Mouse (Mus musculus) liver, adult 2 months (tissue): ENCODE results near the gene Ckap5. TPM values are rescaled to one million over a fixed set of nuclear protein-coding genes. Genes with fewer than 3 reads are reported as not detected.

Experiments
- DNase-seq: peaks from one replicate; pipeline ENCODE4 v3.0.0-alpha.2; 2011; ENCODE audit warnings: low read depth, low spot score; ENCODE audit errors: extremely low read depth
- H3K27ac ChIP-seq: fragments of 200-500 bp; replicated peaks from 2 replicates; pipeline ENCODE4 v1.5.1; 2012; ENCODE audit warnings: low read depth, mild to moderate bottlenecking, control low read depth, inconsistent platforms, low read length; ENCODE audit not compliant: insufficient read depth
- H3K27me3 ChIP-seq: fragments of 200-500 bp; 2 replicates; pipeline ENCODE4 v1.6.1; 2012; ENCODE audit warnings: mild to moderate bottlenecking, moderate library complexity, low read length, inconsistent platforms; ENCODE audit not compliant: control insufficient read depth, insufficient read depth
- H3K36me3 ChIP-seq: fragments of 200-500 bp; 2 replicates; pipeline ENCODE4 v1.6.1; 2012; ENCODE audit warnings: low read length, inconsistent platforms; ENCODE audit not compliant: control insufficient read depth, insufficient read depth
- H3K4me1 ChIP-seq: fragments of 200-500 bp; 2 replicates; pipeline ENCODE4 v1.6.1; 2011; ENCODE audit warnings: low read length; ENCODE audit not compliant: control insufficient read depth, insufficient read depth
- H3K4me3 ChIP-seq: fragments of 200-500 bp; 2 replicates; pipeline ENCODE4 v1.5.1; 2011; ENCODE audit warnings: low read depth, mild to moderate bottlenecking, control low read depth, low read length, moderate library complexity; ENCODE audit not compliant: insufficient read depth
- H3K79me2 ChIP-seq: fragments of 200-500 bp; 2 replicates; pipeline ENCODE4 v1.6.1; 2012; ENCODE audit warnings: inconsistent platforms, mild to moderate bottlenecking, low read length, moderate library complexity; ENCODE audit not compliant: control insufficient read depth, insufficient read depth
- H3K9ac ChIP-seq: fragments of 200-500 bp; 2 replicates; pipeline ENCODE4 v1.6.1; 2012; ENCODE audit warnings: low read depth, mild to moderate bottlenecking, control low read depth, inconsistent platforms, low read length
- CTCF ChIP-seq: fragments of 200-500 bp; IDR thresholded peaks from 2 replicates; pipeline ENCODE4 v1.5.1; 2011; ENCODE audit warnings: low read depth, low read length, control low read depth
- POLR2A ChIP-seq: fragments of 200-500 bp; IDR thresholded peaks from 2 replicates; pipeline ENCODE4 v1.6.1; 2011; ENCODE audit warnings: low read length, control low read depth; ENCODE audit not compliant: insufficient read depth; ENCODE audit errors: extremely low read depth
- WGBS: fragments of 180-500 bp; shearing (Covaris S2); methylation state at CpG from one replicate; pipeline ENCODE4 v1.1.7; 2018; 5-methylcytosine and 5-hydroxymethylcytosine counted together
- polyA plus RNA-seq: library from polyadenylated mRNA; depleted of rRNA; stranded (reverse); fragments of >200 nt; gene quantifications from 2 replicates; pipeline ENCODE4 v1.2.3, GENCODE M21; 2012
- total RNA-seq: library from RNA; depleted of rRNA; stranded (reverse); fragments of >200 nt; gene quantifications from 2 replicates; pipeline ENCODE4 v1.2.3, GENCODE M21; 2014

Gene Ckap5
- total and polyA plus RNA-seq, 2 experiments: 1.9 to 14.9 TPM

- 71% methylated on average over 8 of the region's 8 CpGs for WGBS
- no peak for DNase-seq
- TF ChIP-seq CTCF (peak; percentile 41; the same call in 1 of the 2 replicates), POLR2A (no peak)
These were observed 130.2 kb downstream of the Ckap5 start for GRCm38 (mm10) chr2:91656774-91657173.

GRCm38 (mm10) chr2:91659657-91660056 is 133.1 kb downstream of the Ckap5 start:
- Histone ChIP-seq H3K4me1 (peaks cover 2% of the 10 kb centered on the region; the same call in 1 of the 2 replicates), H3K36me3 (peaks cover 38% of the 10 kb centered on the region; the same call in 1 of the 2 replicates)

More at GRCm38 (mm10) chr2:91656774-91657173, 130.2 kb downstream of the Ckap5 start:
- H3K79me2 ChIP-seq: no peaks in the 10 kb centered on the region; the same call in 1 of the 2 replicates
- H3K4me3 ChIP-seq: no peak overlapping the region
- peaks cover 30% of the 10 kb centered on the region; the same call in 1 of the 2 replicates for H3K36me3 ChIP-seq
- H3K9ac ChIP-seq: no peak overlapping the region
- no peaks in the 10 kb centered on the region for H3K27me3 ChIP-seq
- peaks cover 2% of the 10 kb centered on the region; the same call in 1 of the 2 replicates for H3K4me1 ChIP-seq
- H3K27ac ChIP-seq: no peak overlapping the region

GRCm38 (mm10) chr2:91660981-91661380 is 134.4 kb downstream of the Ckap5 start:
- peaks cover 29% of the 10 kb centered on the region; the same call in 1 of the 2 replicates for H3K36me3 ChIP-seq
- peaks cover 2% of the 10 kb centered on the region; the same call in 1 of the 2 replicates for H3K4me1 ChIP-seq
- TF ChIP-seq POLR2A (no peak), CTCF (no peak; the same call in 1 of the 2 replicates)
- H3K79me2 ChIP-seq: peaks cover 3% of the 10 kb centered on the region
- H3K27ac ChIP-seq: 0 out of 2 replicates have a peak overlapping the region, but pooled peaks have one; percentile 25
- H3K27me3 ChIP-seq: no peaks in the 10 kb centered on the region
- no peak overlapping the region for H3K4me3 ChIP-seq
- H3K9ac ChIP-seq: no peak overlapping the region
- peak; percentile 78 for DNase-seq
- 27% methylated on average over 6 of the region's 6 CpGs for WGBS

More at GRCm38 (mm10) chr2:91659657-91660056, 133.1 kb downstream of the Ckap5 start:
- Histone ChIP-seq H3K79me2 (peaks cover 3% of the 10 kb centered on the region), H3K27ac (no peak overlapping the region), H3K27me3 (no peaks in the 10 kb centered on the region), H3K4me3 (no peak overlapping the region), H3K9ac (no peak overlapping the region)
- TF ChIP-seq POLR2A: no peak
- no peak for TF ChIP-seq CTCF
- DNase-seq: no peak
- 94% methylated on average over 8 of the region's 8 CpGs for WGBS

- peaks cover 21% of the 10 kb centered on the region; the same call in 1 of the 2 replicates for H3K36me3 ChIP-seq
- H3K27me3 ChIP-seq: no peaks in the 10 kb centered on the region
- TF ChIP-seq CTCF (no peak), POLR2A (no peak)
- no peak for DNase-seq
- no peak overlapping the region for H3K4me3 ChIP-seq
- H3K4me1 ChIP-seq: peaks cover 2% of the 10 kb centered on the region; the same call in 1 of the 2 replicates
- H3K9ac ChIP-seq: no peak overlapping the region
- H3K27ac ChIP-seq: no peak overlapping the region
- H3K79me2 ChIP-seq: peaks cover 3% of the 10 kb centered on the region; the same call in 1 of the 2 replicates
These were observed 138.2 kb downstream of the Ckap5 start for GRCm38 (mm10) chr2:91664780-91665179.

- TF ChIP-seq CTCF (no peak), POLR2A (no peak)
- 81% methylated on average over 6 of the region's 6 CpGs for WGBS
- H3K27ac ChIP-seq: no peak overlapping the region
These were observed 139.9 kb downstream of the Ckap5 start for GRCm38 (mm10) chr2:91666386-91666910.

GRCm38 (mm10) chr2:91667747-91668146 is 141.2 kb downstream of the Ckap5 start:
- DNase-seq: no peak
- no peak for TF ChIP-seq CTCF
- TF ChIP-seq POLR2A: no peak
- WGBS: 86% methylated on average over 2 of the region's 2 CpGs
- Histone ChIP-seq H3K27ac (no peak overlapping the region), H3K9ac (no peak overlapping the region), H3K36me3 (peaks cover 22% of the 10 kb centered on the region; the same call in 1 of the 2 replicates), H3K4me1 (no peaks in the 10 kb centered on the region), H3K27me3 (no peaks in the 10 kb centered on the region), H3K4me3 (no peak overlapping the region), H3K79me2 (peaks cover 3% of the 10 kb centered on the region; the same call in 1 of the 2 replicates)

More at GRCm38 (mm10) chr2:91666386-91666910, 139.9 kb downstream of the Ckap5 start:
- Histone ChIP-seq H3K27me3 (no peaks in the 10 kb centered on the region), H3K9ac (no peak overlapping the region), H3K4me3 (no peak overlapping the region), H3K36me3 (peaks cover 24% of the 10 kb centered on the region; the same call in 1 of the 2 replicates), H3K79me2 (peaks cover 3% of the 10 kb centered on the region; the same call in 1 of the 2 replicates), H3K4me1 (no peaks in the 10 kb centered on the region)
- DNase-seq: no peak
